Mouse (Mus musculus) MEL (cell line): ENCODE data around the gene Adap2. TPM values are rescaled to one million over a fixed set of nuclear protein-coding genes. Genes with fewer than 3 reads are reported as not detected.

Experiments used
- DNase-seq: peaks from one replicate; pipeline ENCODE4 v3.0.0; 2011; ENCODE audit warnings: low read depth, low spot score
- H3K27ac ChIP-seq: 2 replicates; pipeline ENCODE4 v1.5.1; 2012; ENCODE audit warnings: low read depth, mild to moderate bottlenecking, control low read depth, low read length, moderate library complexity; ENCODE audit not compliant: control insufficient read depth
- H3K27me3 ChIP-seq, 2 experiments: fragments of 150-350 bp in 1 of 2; sonication (generic) in 1 of 2; 2 replicates each; pipeline ENCODE4 v1.6.1; 2012; ENCODE audit warnings: low read length in 2 of 2, mild to moderate bottlenecking in 2 of 2, improper control_type of control experiment in 1 of 2, moderate library complexity in 1 of 2; ENCODE audit not compliant: insufficient read depth in 2 of 2, control insufficient read depth in 1 of 2
- H3K36me3 ChIP-seq, 2 experiments: 2 replicates each; pipeline ENCODE4 v1.6.1; 2012 to 2014; ENCODE audit warnings: low read length in 2 of 2, improper control_type of control experiment in 1 of 2, inconsistent platforms in 1 of 2, mild to moderate bottlenecking in 1 of 2; ENCODE audit not compliant: insufficient read depth in 2 of 2, control insufficient read depth in 1 of 2
- H3K4me1 ChIP-seq, 2 experiments: fragments of 150-350 bp in 1 of 2; sonication (generic) in 1 of 2; 2 replicates each; pipeline ENCODE4 v1.6.1; 2012; ENCODE audit warnings: low read length in 2 of 2, improper control_type of control experiment in 1 of 2, mild to moderate bottlenecking in 1 of 2; ENCODE audit not compliant: insufficient read depth in 2 of 2, control insufficient read depth in 1 of 2
- H3K4me3 ChIP-seq, 2 experiments: fragments of 150-350 bp in 1 of 2; sonication (generic) in 1 of 2; 2 replicates each; pipeline ENCODE4 v1.5.1; 2012; ENCODE audit warnings: low read depth in 2 of 2, low read length in 2 of 2, mild to moderate bottlenecking in 2 of 2, moderate library complexity in 2 of 2, control low read depth in 1 of 2, improper control_type of control experiment in 1 of 2; ENCODE audit not compliant: control insufficient read depth in 1 of 2, insufficient read depth in 1 of 2
- H3K79me2 ChIP-seq: 2 replicates; pipeline ENCODE4 v1.6.1; 2012; ENCODE audit warnings: mild to moderate bottlenecking, low read length, moderate library complexity; ENCODE audit not compliant: control insufficient read depth, poor library complexity, insufficient read depth
- H3K9ac ChIP-seq: 2 replicates; pipeline ENCODE4 v1.6.1; 2012; ENCODE audit warnings: low read depth, mild to moderate bottlenecking, control low read depth, low read length, moderate library complexity; ENCODE audit not compliant: control insufficient read depth, poor library complexity, severe bottlenecking
- H3K9me3 ChIP-seq: fragments of 150-350 bp; sonication (generic); replicated peaks from 2 replicates; pipeline ENCODE4 v1.6.1; 2012; ENCODE audit warnings: mild to moderate bottlenecking, low read length, improper control_type of control experiment, moderate library complexity; ENCODE audit not compliant: insufficient read depth
- CTCF ChIP-seq, 3 experiments: IDR thresholded peaks in 2 of 3; conservative IDR thresholded peaks in 1 of 3; 2 replicates each; pipeline ENCODE4 v1.5.1; 2011 to 2012; ENCODE audit warnings: low read length in 3 of 3, low read depth in 2 of 3, mild to moderate bottlenecking in 2 of 3, improper control_type of control experiment in 1 of 3, inconsistent platforms in 1 of 3, mixed read lengths in 1 of 3, moderate library complexity in 1 of 3; ENCODE audit not compliant: control insufficient read depth in 1 of 3, insufficient read depth in 1 of 3, poor library complexity in 1 of 3, severe bottlenecking in 1 of 3
- ELF1 ChIP-seq: IDR thresholded peaks from 2 replicates; pipeline ENCODE4 v1.6.1; 2014; ENCODE audit warnings: low read depth, mild to moderate bottlenecking, inconsistent platforms, low read length, improper control_type of control experiment, moderate library complexity
- EP300 ChIP-seq, 2 experiments: IDR thresholded peaks; 2 replicates each; pipeline ENCODE4 v1.6.1; 2011; ENCODE audit warnings: improper control_type of control experiment in 2 of 2, low read length in 2 of 2, low read depth in 1 of 2, mild to moderate bottlenecking in 1 of 2
- ETS1 ChIP-seq: IDR thresholded peaks from 2 replicates; pipeline ENCODE4 v1.6.1; 2012; ENCODE audit warnings: low read depth, mild to moderate bottlenecking, inconsistent platforms, low read length, improper control_type of control experiment, moderate library complexity
- GATA1 ChIP-seq: IDR thresholded peaks from 2 replicates; pipeline ENCODE4 v1.6.1; 2011; ENCODE audit warnings: low read depth, low read length, improper control_type of control experiment
- HCFC1 ChIP-seq: IDR thresholded peaks from 2 replicates; pipeline ENCODE4 v1.6.1; 2012; ENCODE audit warnings: low read depth, mild to moderate bottlenecking, inconsistent platforms, low read length, improper control_type of control experiment, moderate library complexity
- JUND ChIP-seq: IDR thresholded peaks from 2 replicates; pipeline ENCODE4 v1.6.1; 2011; ENCODE audit warnings: low read depth, mild to moderate bottlenecking, improper control_type of control experiment, low read length
- KAT2A ChIP-seq: conservative IDR thresholded peaks from 2 replicates; pipeline ENCODE4 v1.6.1; 2012; ENCODE audit warnings: low read depth, low read length, improper control_type of control experiment, inconsistent platforms
- MAX ChIP-seq: IDR thresholded peaks from 2 replicates; pipeline ENCODE4 v1.6.1; 2011; ENCODE audit warnings: low read length, improper control_type of control experiment
- MEF2A ChIP-seq: IDR thresholded peaks from 2 replicates; pipeline ENCODE4 v1.6.1; 2014; ENCODE audit warnings: low read depth, mild to moderate bottlenecking, inconsistent platforms, low read length, improper control_type of control experiment; ENCODE audit not compliant: poor library complexity, insufficient replicate concordance, severe bottlenecking; ENCODE audit errors: extremely low read depth
- MYB ChIP-seq: IDR thresholded peaks from 2 replicates; pipeline ENCODE4 v1.6.1; 2011; ENCODE audit warnings: mild to moderate bottlenecking, low read depth, low read length, improper control_type of control experiment
- POLR2A ChIP-seq, 2 experiments: IDR thresholded peaks; 2 replicates each; pipeline ENCODE4 v1.6.1; 2011 to 2012; ENCODE audit warnings: low read length in 2 of 2, mild to moderate bottlenecking in 2 of 2, control low read depth in 1 of 2, improper control_type of control experiment in 1 of 2, low read depth in 1 of 2, moderate library complexity in 1 of 2; ENCODE audit not compliant: control insufficient read depth in 1 of 2, insufficient read depth in 1 of 2, poor library complexity in 1 of 2
- POLR2AphosphoS2 ChIP-seq: IDR thresholded peaks from 2 replicates; pipeline ENCODE4 v1.6.1; 2011; ENCODE audit warnings: low read length, improper control_type of control experiment
- POLR2AphosphoS5 ChIP-seq: IDR thresholded peaks from 2 replicates; pipeline ENCODE4 v1.6.1; 2012; ENCODE audit warnings: low read depth, borderline replicate concordance, mild to moderate bottlenecking, inconsistent platforms, low read length, moderate library complexity, mixed read lengths
- RCOR1 ChIP-seq: IDR thresholded peaks from 2 replicates; pipeline ENCODE4 v1.6.1; 2012; ENCODE audit warnings: low read depth, mild to moderate bottlenecking, inconsistent platforms, low read length, improper control_type of control experiment
- SIN3A ChIP-seq: IDR thresholded peaks from 2 replicates; pipeline ENCODE4 v1.6.1; 2012; ENCODE audit warnings: low read length, improper control_type of control experiment, inconsistent platforms
- SMC3 ChIP-seq: IDR thresholded peaks from 2 replicates; pipeline ENCODE4 v1.6.1; 2011; ENCODE audit warnings: low read depth, low read length, improper control_type of control experiment
- TBP ChIP-seq: IDR thresholded peaks from 2 replicates; pipeline ENCODE4 v1.8.0; 2011; ENCODE audit warnings: low read depth, low read length, improper control_type of control experiment
- TCF12 ChIP-seq: IDR thresholded peaks from 2 replicates; pipeline ENCODE4 v1.6.1; 2014; ENCODE audit warnings: low read depth, mild to moderate bottlenecking, inconsistent platforms, low read length, improper control_type of control experiment, moderate library complexity
- UBTF ChIP-seq: IDR thresholded peaks from 2 replicates; pipeline ENCODE4 v1.6.1; 2012; ENCODE audit warnings: low read depth, mild to moderate bottlenecking, inconsistent platforms, low read length, improper control_type of control experiment, moderate library complexity, borderline replicate concordance; ENCODE audit not compliant: insufficient read depth
- USF2 ChIP-seq, 2 experiments: IDR thresholded peaks; 2 replicates each; pipeline ENCODE4 v1.6.1; 2011 to 2012; ENCODE audit warnings: improper control_type of control experiment in 2 of 2, low read length in 2 of 2, borderline replicate concordance in 1 of 2, inconsistent platforms in 1 of 2, low read depth in 1 of 2, mild to moderate bottlenecking in 1 of 2; ENCODE audit not compliant: insufficient read depth in 1 of 2
- ZC3H11A ChIP-seq: IDR thresholded peaks from 2 replicates; pipeline ENCODE4 v1.6.1; 2012; ENCODE audit warnings: low read depth, mild to moderate bottlenecking, inconsistent platforms, low read length, improper control_type of control experiment
- ZKSCAN1 ChIP-seq: IDR thresholded peaks from 2 replicates; pipeline ENCODE4 v1.6.1; 2012; ENCODE audit warnings: low read depth, mild to moderate bottlenecking, inconsistent platforms, low read length, improper control_type of control experiment, moderate library complexity
- ZMIZ1 ChIP-seq: IDR thresholded peaks from 2 replicates; pipeline ENCODE4 v1.6.1; 2012; ENCODE audit warnings: low read depth, mild to moderate bottlenecking, inconsistent platforms, low read length, improper control_type of control experiment, moderate library complexity
- ZNF384 ChIP-seq: IDR thresholded peaks from 2 replicates; pipeline ENCODE4 v1.6.1; 2012; ENCODE audit warnings: low read depth, mild to moderate bottlenecking, inconsistent platforms, low read length, improper control_type of control experiment
- polyA plus RNA-seq, 2 experiments: library from polyadenylated mRNA; stranded (reverse) in 1 of 2; unstranded in 1 of 2; fragments of >175 nt in 1 of 2; fragments of >200 nt in 1 of 2; gene quantifications; 2 replicates each; pipeline versions ENCODE4 v1.2.1 to v1.2.4; 2012; ENCODE audit warnings: low replicate concordance in 2 of 2, low read depth in 1 of 2; ENCODE audit not compliant: insufficient read length in 2 of 2, insufficient read depth in 1 of 2, missing spikeins in 1 of 2
- total RNA-seq: library from RNA; depleted of rRNA; stranded (reverse); fragments of 300-350 nt; gene quantifications from 2 replicates; pipeline ENCODE4 v1.2.3, GENCODE M21; 2012

Gene Adap2
- total and polyA plus RNA-seq, 3 experiments, result not detected

DNA sequence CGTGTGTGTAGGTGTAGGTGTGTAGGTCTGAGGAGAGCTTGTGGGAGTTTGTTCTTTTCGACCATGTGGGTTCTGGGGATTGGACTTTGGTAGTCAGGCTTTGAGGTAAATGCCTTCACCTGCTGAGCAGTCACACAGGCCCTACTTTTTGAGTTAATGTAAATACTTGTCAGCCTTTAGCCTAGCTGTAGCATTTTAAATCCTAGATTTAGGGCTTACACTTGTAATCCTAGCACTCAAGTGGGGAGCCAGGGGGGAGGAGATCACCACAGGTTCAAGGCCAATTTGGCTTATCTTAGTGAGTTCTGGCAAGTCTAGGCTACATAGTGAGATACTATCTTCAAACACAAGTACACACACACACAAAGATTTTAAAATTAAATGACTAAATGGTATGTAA is 58.4 kb downstream of the Adap2 start:
- peaks cover 40% of the 10 kb centered on the region for H3K79me2 ChIP-seq
- H3K36me3 ChIP-seq, result peaks cover 11 to 12% of the 10 kb centered on the region in 2 experiments
- no peak for TF ChIP-seq ELF1
- TF ChIP-seq ETS1, result no peak
- TF ChIP-seq USF2 (IDR thresholded peaks at IDR 0.05; ENCODE audit: borderline replicate concordance in 1 of 2, insufficient read depth in 1 of 2, low read depth in 1 of 2, low read length in 2 of 2), result no peak
- no peak for TF ChIP-seq ZC3H11A
- TF ChIP-seq EP300 (IDR thresholded peaks at IDR 0.05; ENCODE audit: low read depth in 1 of 2, low read length in 2 of 2), result no peak
- no peak for TF ChIP-seq POLR2A (IDR thresholded peaks at IDR 0.05; ENCODE audit: control insufficient read depth in 1 of 2, insufficient read depth in 1 of 2, low read depth in 1 of 2, low read length in 2 of 2, poor library complexity in 1 of 2)
- no peak for TF ChIP-seq TBP
- no peak for TF ChIP-seq ZKSCAN1
- TF ChIP-seq, all 39 proteins: peak for 0
- no peak overlapping the region for H3K9ac ChIP-seq
- H3K4me3 ChIP-seq, result no peak overlapping the region
- no peak for DNase-seq
- no peak overlapping the region for H3K27ac ChIP-seq
- H3K9me3 ChIP-seq, result no peaks in the 10 kb centered on the region
- no peaks in the 10 kb centered on the region for H3K27me3 ChIP-seq
- H3K4me1 ChIP-seq, result peaks cover 3 to 5% of the 10 kb centered on the region in 2 experiments; a peak in 3 of 4 replicates

DNA sequence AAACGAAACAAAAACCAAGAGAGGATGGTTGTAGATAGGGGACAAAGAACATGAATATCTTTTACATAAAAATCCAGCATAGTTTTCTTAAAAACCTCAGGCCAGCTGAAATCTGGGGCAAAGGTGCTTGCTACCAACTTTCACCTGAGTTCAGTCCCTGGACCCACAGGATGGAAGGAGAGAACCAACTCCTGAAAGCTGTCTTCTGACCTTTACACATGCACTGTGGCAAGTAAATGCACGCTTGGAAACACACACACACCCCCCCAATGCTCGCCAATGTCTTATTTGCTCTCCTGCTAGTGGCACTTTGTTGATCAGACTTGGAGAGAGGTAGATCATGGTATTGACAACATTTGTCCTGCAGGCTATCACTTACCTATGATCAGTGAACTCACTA is 61.4 kb downstream of the Adap2 start:
- TF ChIP-seq GATA1 (no peak), RCOR1 (no peak), POLR2A (IDR thresholded peaks at IDR 0.05; ENCODE audit: control insufficient read depth in 1 of 2, insufficient read depth in 1 of 2, low read depth in 1 of 2, low read length in 2 of 2, poor library complexity in 1 of 2) (no peak), SMC3 (no peak), MYB (no peak), EP300 (IDR thresholded peaks at IDR 0.05; ENCODE audit: low read depth in 1 of 2, low read length in 2 of 2) (no peak), UBTF (no peak), ZMIZ1 (no peak), MAX (no peak), CTCF (IDR thresholded peaks at IDR 0.05 in 2 of 3, conservative IDR thresholded peaks at IDR 0.05 in 1 of 3; ENCODE audit: control insufficient read depth in 1 of 3, insufficient read depth in 1 of 3, low read depth in 2 of 3, low read length in 3 of 3, poor library complexity in 1 of 3, severe bottlenecking in 1 of 3) (no peak), ETS1 (no peak), POLR2AphosphoS5 (no peak), POLR2AphosphoS2 (no peak), JUND (no peak), SIN3A (no peak), KAT2A (no peak), HCFC1 (no peak), ZNF384 (no peak), TCF12 (no peak), MEF2A (no peak)
- Histone ChIP-seq H3K27me3 (no peaks in the 10 kb centered on the region), H3K9me3 (no peaks in the 10 kb centered on the region), H3K4me3 (no peak overlapping the region), H3K9ac (no peak overlapping the region), H3K4me1 (peaks cover 3 to 5% of the 10 kb centered on the region in 2 experiments; a peak in 2 of 4 replicates), H3K27ac (no peak overlapping the region), H3K36me3 (peaks cover 12 to 13% of the 10 kb centered on the region in 2 experiments), H3K79me2 (peaks cover 36% of the 10 kb centered on the region)
- no peak for DNase-seq
